Mouse (Mus musculus) stomach, postnatal 0 days (tissue): ENCODE data around the gene Lama2.

Experiments
- CTCF ChIP-seq: IDR thresholded peaks from 2 replicates; pipeline ENCODE4 v1.5.1; 2016; ENCODE audit warnings: antibody characterized with exemption, low read depth, mild to moderate bottlenecking, moderate library complexity
- EP300 ChIP-seq: optimal IDR thresholded peaks from 2 replicates; pipeline ENCODE3; 2016; ENCODE audit warnings: antibody characterized with exemption

DNA sequence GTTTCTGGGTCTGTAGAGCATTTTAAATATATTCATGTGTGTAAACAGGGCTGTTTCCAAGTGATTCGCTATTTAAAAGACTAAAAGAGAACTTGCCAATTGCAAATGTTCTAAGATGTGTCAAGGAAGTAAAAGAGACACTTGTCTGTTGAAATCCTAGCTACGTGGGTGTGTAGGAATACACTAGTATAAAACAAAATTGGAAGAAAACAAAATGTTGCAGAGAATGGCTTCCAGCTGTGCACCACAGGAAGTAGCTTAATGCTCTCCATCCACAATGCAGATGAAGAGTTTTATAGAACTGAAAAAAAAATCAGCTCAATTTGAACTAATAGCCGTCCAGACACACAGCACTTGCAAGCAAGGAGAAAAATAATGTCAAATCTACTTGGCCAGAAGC lies 144.0 kb downstream of the Lama2 start:
- TF ChIP-seq CTCF = no peak
- TF ChIP-seq EP300 = no peak
